Mouse (Mus musculus) thymus, adult 2 months (tissue): Measurements from ENCODE around the gene Dlgap1. TPM values are rescaled to one million over a fixed set of nuclear protein-coding genes. Genes with fewer than 3 reads are reported as not detected.

ENCODE experiments used
- DNase-seq: peaks from one replicate; pipeline ENCODE4 v3.0.0; 2021
- H3K27ac ChIP-seq: fragments of 200-500 bp; 2 replicates; pipeline ENCODE4 v1.5.1; 2012; ENCODE audit warnings: low read length, control low read depth; ENCODE audit not compliant: control insufficient read depth, insufficient read depth
- H3K27me3 ChIP-seq: fragments of 200-500 bp; 2 replicates; pipeline ENCODE4 v1.6.1; 2012; ENCODE audit warnings: mild to moderate bottlenecking, low read length, moderate library complexity, mixed read lengths; ENCODE audit not compliant: control insufficient read depth, insufficient read depth
- H3K36me3 ChIP-seq: fragments of 200-500 bp; 2 replicates; pipeline ENCODE4 v1.6.1; 2012; ENCODE audit warnings: mild to moderate bottlenecking, low read length, moderate library complexity; ENCODE audit not compliant: control insufficient read depth, insufficient read depth
- H3K4me1 ChIP-seq: fragments of 200-500 bp; replicated peaks from 2 replicates; pipeline ENCODE4 v1.6.1; 2012; ENCODE audit warnings: low read length; ENCODE audit not compliant: control insufficient read depth, insufficient read depth
- H3K4me3 ChIP-seq: fragments of 200-500 bp; 2 replicates; pipeline ENCODE4 v1.5.1; 2012; ENCODE audit warnings: mild to moderate bottlenecking, low read length, control low read depth, moderate library complexity; ENCODE audit not compliant: control insufficient read depth, insufficient read depth
- CTCF ChIP-seq: fragments of 200-500 bp; IDR thresholded peaks from 2 replicates; pipeline ENCODE4 v1.5.1; 2012; ENCODE audit warnings: mild to moderate bottlenecking, control low read depth, low read length, moderate library complexity, borderline replicate concordance; ENCODE audit not compliant: control insufficient read depth, poor library complexity, insufficient read depth; ENCODE audit errors: extremely low read depth
- POLR2A ChIP-seq: fragments of 200-500 bp; IDR thresholded peaks from 2 replicates; pipeline ENCODE4 v1.6.1; 2012; ENCODE audit warnings: mild to moderate bottlenecking, low read length, control low read depth, moderate library complexity; ENCODE audit not compliant: control insufficient read depth, poor library complexity, insufficient read depth; ENCODE audit errors: extremely low read depth
- WGBS: fragments of 180-500 bp; shearing (Covaris S2); methylation state at CpG from one replicate; pipeline ENCODE4 v1.1.7; 2018; 5-methylcytosine and 5-hydroxymethylcytosine counted together
- polyA plus RNA-seq: library from polyadenylated mRNA; depleted of rRNA; stranded (reverse); fragments of >200 nt; gene quantifications from 2 replicates; pipeline ENCODE4 v1.2.3, GENCODE M21; 2012

Gene Dlgap1
- polyA plus RNA-seq, 1 experiment, result 0.32 TPM

- Histone ChIP-seq H3K27me3 (no peaks in the 10 kb centered on the region; the same call in 1 of the 2 replicates), H3K4me1 (peaks cover 17% of the 10 kb centered on the region), H3K4me3 (no peak overlapping the region), H3K27ac (no peak overlapping the region), H3K36me3 (no peaks in the 10 kb centered on the region)
- no peak for TF ChIP-seq CTCF
- TF ChIP-seq POLR2A, result no peak
- WGBS, result 68% methylated on average over 17 of the region's 17 CpGs
- DNase-seq, result no peak
Measured at GRCm38 (mm10) chr17:70750236-70751160, 781.6 kb downstream of the Dlgap1 start.

- no peaks in the 10 kb centered on the region; the same call in 1 of the 2 replicates for H3K27me3 ChIP-seq
- no peak for DNase-seq
- H3K4me3 ChIP-seq, result peak overlapping the region; percentile 48
- peaks cover 17% of the 10 kb centered on the region for H3K4me1 ChIP-seq
- 6% methylated on average over 19 of the region's 19 CpGs for WGBS
- TF ChIP-seq CTCF (no peak), POLR2A (no peak)
- no peak overlapping the region for H3K27ac ChIP-seq
- no peaks in the 10 kb centered on the region for H3K36me3 ChIP-seq
Measured at GRCm38 (mm10) chr17:70751161-70751651, 782.3 kb downstream of the Dlgap1 start.

DNA sequence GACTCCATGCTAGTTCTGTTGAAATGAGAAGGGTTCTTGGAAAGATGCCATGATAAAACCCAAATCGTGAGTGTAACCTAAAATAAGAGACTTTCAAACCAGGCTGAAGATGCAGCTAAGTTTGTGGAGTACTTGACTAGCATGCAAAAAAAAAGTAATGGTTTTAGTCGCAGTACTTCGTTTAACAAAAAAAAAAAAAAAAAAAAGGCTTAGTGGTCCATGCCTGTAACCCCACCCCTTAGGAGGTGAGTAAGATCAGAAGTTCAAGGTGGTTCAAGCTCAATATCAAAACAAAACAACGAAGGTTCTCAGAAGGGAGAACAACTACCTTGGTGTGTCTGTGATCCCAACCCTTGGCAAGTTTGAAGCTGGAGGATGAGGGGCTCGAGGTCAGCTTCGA lies 782.8 kb downstream of the Dlgap1 start:
- no peaks in the 10 kb centered on the region for H3K36me3 ChIP-seq
- TF ChIP-seq CTCF, result no peak
- no peak for TF ChIP-seq POLR2A
- H3K4me1 ChIP-seq, result peaks cover 17% of the 10 kb centered on the region
- H3K4me3 ChIP-seq, result no peak overlapping the region
- no peak for DNase-seq
- H3K27me3 ChIP-seq, result no peaks in the 10 kb centered on the region; the same call in 1 of the 2 replicates
- WGBS, result 70% methylated on average over 6 of the region's 6 CpGs
- no peak overlapping the region for H3K27ac ChIP-seq

DNA sequence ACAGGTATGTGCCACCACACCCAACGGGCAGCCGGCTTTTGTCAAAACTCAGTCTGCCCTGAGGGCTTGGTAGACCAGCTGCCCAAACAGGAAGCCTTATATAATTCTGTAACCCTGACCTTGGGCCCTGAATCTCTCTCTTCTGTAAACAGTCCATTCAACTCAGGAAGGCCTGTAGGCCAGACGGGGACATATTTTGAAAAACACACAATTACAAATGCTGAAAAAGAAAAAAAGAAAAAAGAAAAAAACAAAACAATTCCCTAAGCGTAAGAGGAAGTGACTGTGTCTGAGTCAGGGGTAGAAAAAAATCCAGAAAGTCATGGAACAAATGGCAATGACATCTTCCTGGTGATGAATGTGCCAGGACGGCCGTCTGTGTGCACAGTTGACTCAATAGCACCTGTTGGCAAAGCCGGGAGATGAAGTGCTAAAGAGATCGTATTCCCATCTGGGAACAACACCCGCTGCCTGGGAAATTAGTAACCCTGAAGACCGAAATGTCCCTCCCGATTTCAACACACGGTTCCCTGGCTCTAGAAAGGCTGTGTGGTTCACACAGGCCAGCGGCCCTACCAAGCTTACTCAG lies 784.7 kb downstream of the Dlgap1 start:
- WGBS, result 92% methylated on average over 13 of the region's 13 CpGs
- H3K27ac ChIP-seq, result no peak overlapping the region
- peaks cover 9% of the 10 kb centered on the region for H3K4me1 ChIP-seq
- H3K36me3 ChIP-seq, result no peaks in the 10 kb centered on the region
- H3K4me3 ChIP-seq, result no peak overlapping the region
- no peak for DNase-seq
- no peak for TF ChIP-seq POLR2A
- no peak for TF ChIP-seq CTCF
- H3K27me3 ChIP-seq, result no peaks in the 10 kb centered on the region

DNA sequence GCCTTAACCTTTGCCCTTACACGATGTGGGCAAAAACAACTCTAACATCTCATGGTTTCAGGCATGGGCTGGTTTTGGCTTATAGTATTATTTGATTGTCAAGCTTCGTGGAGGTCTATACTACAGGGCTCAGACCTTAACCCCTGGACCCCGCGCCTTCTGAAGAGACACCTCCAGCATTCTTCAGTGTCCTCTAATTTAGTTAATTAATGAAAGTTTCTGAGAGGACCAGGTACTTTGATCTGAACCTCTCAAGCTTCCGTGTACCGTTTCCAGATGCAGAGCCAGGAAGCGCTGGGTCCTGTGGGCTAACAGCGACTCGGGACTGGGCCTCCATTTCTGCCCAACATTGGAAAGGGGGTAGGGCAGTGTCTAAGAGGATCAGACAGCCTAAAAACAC lies 785.2 kb downstream of the Dlgap1 start:
- TF ChIP-seq CTCF (no peak), POLR2A (no peak)
- Histone ChIP-seq H3K27ac (no peak overlapping the region), H3K27me3 (no peaks in the 10 kb centered on the region), H3K4me3 (no peak overlapping the region), H3K4me1 (peaks cover 9% of the 10 kb centered on the region), H3K36me3 (no peaks in the 10 kb centered on the region)
- no peak for DNase-seq
- WGBS, result 93% methylated on average over 9 of the region's 9 CpGs

GRCm38 (mm10) chr17:70754638-70755037 lies 785.8 kb downstream of the Dlgap1 start:
- no peak overlapping the region for H3K27ac ChIP-seq
- DNase-seq, result no peak
- H3K36me3 ChIP-seq, result no peaks in the 10 kb centered on the region
- TF ChIP-seq CTCF (no peak), POLR2A (no peak)
- no peaks in the 10 kb centered on the region for H3K27me3 ChIP-seq
- WGBS, result 62% methylated on average over 7 of the region's 7 CpGs
- peaks cover 9% of the 10 kb centered on the region for H3K4me1 ChIP-seq
- H3K4me3 ChIP-seq, result no peak overlapping the region
